Mouse (Mus musculus): Measurements from ENCODE around the gene Crb1. TPM values are rescaled to one million over a fixed set of nuclear protein-coding genes. Genes with fewer than 3 reads are reported as not detected.

The Crb1 gene
- polyA plus RNA-seq, 1 experiment: 0.32 TPM

GRCm38 (mm10) chr1:139236794-139237193, 140.1 kb downstream of the Crb1 start:
- Histone ChIP-seq H3K4me1 (ENCODE audit: control insufficient read depth, insufficient read depth, low read length) (no peaks in the 10 kb centered on the region), H3K4me3 (replicated peaks; ENCODE audit: extremely low read depth, low read depth, low read length) (no peak overlapping the region)
- no peak for DNase-seq
- TF ChIP-seq POLR2A (IDR thresholded peaks at IDR 0.05; ENCODE audit: borderline replicate concordance, extremely low read depth, low read depth, low read length) (no peak), CTCF (IDR thresholded peaks at IDR 0.05; ENCODE audit: insufficient read depth, low read length) (no peak)
- WGBS: 65% methylated on average over 5 of the region's 5 CpGs

- Histone ChIP-seq H3K4me3 (replicated peaks; ENCODE audit: extremely low read depth, low read depth, low read length) (no peak overlapping the region), H3K4me1 (ENCODE audit: control insufficient read depth, insufficient read depth, low read length) (no peaks in the 10 kb centered on the region)
- 57% methylated on average over 3 of the region's 3 CpGs for WGBS
- TF ChIP-seq POLR2A (IDR thresholded peaks at IDR 0.05; ENCODE audit: borderline replicate concordance, extremely low read depth, low read depth, low read length) (no peak), CTCF (IDR thresholded peaks at IDR 0.05; ENCODE audit: insufficient read depth, low read length) (no peak)
- no peak for DNase-seq
These were observed 142.0 kb downstream of the Crb1 start for GRCm38 (mm10) chr1:139234611-139235568.

- 40% methylated on average over 3 of the region's 3 CpGs for WGBS
- no peak overlapping the region for H3K4me3 ChIP-seq (replicated peaks; ENCODE audit: extremely low read depth, low read depth, low read length)
- no peak for DNase-seq
- no peaks in the 10 kb centered on the region for H3K4me1 ChIP-seq (ENCODE audit: control insufficient read depth, insufficient read depth, low read length)
- TF ChIP-seq POLR2A (IDR thresholded peaks at IDR 0.05; ENCODE audit: borderline replicate concordance, extremely low read depth, low read depth, low read length): no peak
- no peak for TF ChIP-seq CTCF (IDR thresholded peaks at IDR 0.05; ENCODE audit: insufficient read depth, low read length)
These were observed 144.3 kb downstream of the Crb1 start for GRCm38 (mm10) chr1:139232636-139233035.

GRCm38 (mm10) chr1:139224309-139224949, 152.5 kb downstream of the Crb1 start:
- TF ChIP-seq CTCF (IDR thresholded peaks at IDR 0.05; ENCODE audit: insufficient read depth, low read length) (no peak), POLR2A (IDR thresholded peaks at IDR 0.05; ENCODE audit: borderline replicate concordance, extremely low read depth, low read depth, low read length) (no peak)
- 69% methylated on average over 6 of the region's 6 CpGs for WGBS

GRCm38 (mm10) chr1:139223804-139224203, 153.1 kb downstream of the Crb1 start:
- 82% methylated on average over 4 of the region's 4 CpGs for WGBS
- TF ChIP-seq POLR2A (IDR thresholded peaks at IDR 0.05; ENCODE audit: borderline replicate concordance, extremely low read depth, low read depth, low read length) (no peak), CTCF (IDR thresholded peaks at IDR 0.05; ENCODE audit: insufficient read depth, low read length) (no peak)
- DNase-seq: no peak
- Histone ChIP-seq H3K4me3 (replicated peaks; ENCODE audit: extremely low read depth, low read depth, low read length) (no peak overlapping the region), H3K4me1 (ENCODE audit: control insufficient read depth, insufficient read depth, low read length) (no peaks in the 10 kb centered on the region)

More at GRCm38 (mm10) chr1:139224309-139224949, 152.5 kb downstream of the Crb1 start:
- Histone ChIP-seq H3K4me3 (replicated peaks; ENCODE audit: extremely low read depth, low read depth, low read length) (no peak overlapping the region), H3K4me1 (ENCODE audit: control insufficient read depth, insufficient read depth, low read length) (no peaks in the 10 kb centered on the region)
- no peak for DNase-seq

GRCm38 (mm10) chr1:139215311-139215710, 161.6 kb downstream of the Crb1 start:
- 70% methylated on average over 8 of the region's 8 CpGs for WGBS
- TF ChIP-seq POLR2A (IDR thresholded peaks at IDR 0.05; ENCODE audit: borderline replicate concordance, extremely low read depth, low read depth, low read length) (no peak), CTCF (IDR thresholded peaks at IDR 0.05; ENCODE audit: insufficient read depth, low read length) (no peak)
- Histone ChIP-seq H3K4me3 (replicated peaks; ENCODE audit: extremely low read depth, low read depth, low read length) (no peak overlapping the region), H3K4me1 (ENCODE audit: control insufficient read depth, insufficient read depth, low read length) (no peaks in the 10 kb centered on the region)
- DNase-seq: no peak

GRCm38 (mm10) chr1:139210505-139210904, 166.4 kb downstream of the Crb1 start:
- H3K4me3 ChIP-seq (replicated peaks; ENCODE audit: extremely low read depth, low read depth, low read length): no peak overlapping the region
- no peak for DNase-seq
- no peaks in the 10 kb centered on the region for H3K4me1 ChIP-seq (ENCODE audit: control insufficient read depth, insufficient read depth, low read length)
- WGBS: 43% methylated on average over 4 of the region's 4 CpGs
- TF ChIP-seq CTCF (IDR thresholded peaks at IDR 0.05; ENCODE audit: insufficient read depth, low read length): no peak
- TF ChIP-seq POLR2A (IDR thresholded peaks at IDR 0.05; ENCODE audit: borderline replicate concordance, extremely low read depth, low read depth, low read length): no peak

- H3K4me1 ChIP-seq (ENCODE audit: control insufficient read depth, insufficient read depth, low read length): no peaks in the 10 kb centered on the region
- DNase-seq: no peak
- H3K4me3 ChIP-seq (replicated peaks; ENCODE audit: extremely low read depth, low read depth, low read length): no peak overlapping the region
- WGBS: 37% methylated on average over 7 of the region's 7 CpGs
- no peak for TF ChIP-seq CTCF (IDR thresholded peaks at IDR 0.05; ENCODE audit: insufficient read depth, low read length)
- no peak for TF ChIP-seq POLR2A (IDR thresholded peaks at IDR 0.05; ENCODE audit: borderline replicate concordance, extremely low read depth, low read depth, low read length)
These were observed 167.1 kb downstream of the Crb1 start for GRCm38 (mm10) chr1:139209796-139210195.

GRCm38 (mm10) chr1:139206259-139206658, 170.6 kb downstream of the Crb1 start:
- Histone ChIP-seq H3K4me1 (ENCODE audit: control insufficient read depth, insufficient read depth, low read length) (no peaks in the 10 kb centered on the region), H3K4me3 (replicated peaks; ENCODE audit: extremely low read depth, low read depth, low read length) (no peak overlapping the region)
- no peak for DNase-seq
- WGBS: 44% methylated on average over 4 of the region's 4 CpGs
- TF ChIP-seq CTCF (IDR thresholded peaks at IDR 0.05; ENCODE audit: insufficient read depth, low read length) (no peak), POLR2A (IDR thresholded peaks at IDR 0.05; ENCODE audit: borderline replicate concordance, extremely low read depth, low read depth, low read length) (no peak)
